Mouse (Mus musculus) forebrain, embryonic 10.5 days (tissue): ENCODE results near the gene Olr1. TPM values are rescaled to one million over a fixed set of nuclear protein-coding genes. Genes with fewer than 3 reads are reported as not detected.

ENCODE experiments used
- DNase-seq: peaks from one replicate; pipeline ENCODE4 v3.0.0-alpha.2; 2017; ENCODE audit warnings: low spot score; ENCODE audit errors: extremely low spot score
- H3K27ac ChIP-seq: fragments of 300-500 bp; sonication (generic); 2 replicates; pipeline ENCODE4 v1.5.1; 2016; ENCODE audit warnings: mild to moderate bottlenecking
- H3K27me3 ChIP-seq: fragments of 300-500 bp; sonication (generic); 2 replicates; pipeline ENCODE4 v1.6.1; 2016; ENCODE audit warnings: mild to moderate bottlenecking; ENCODE audit not compliant: poor library complexity, severe bottlenecking
- H3K36me3 ChIP-seq: fragments of 300-500 bp; sonication (generic); replicated peaks from 2 replicates; pipeline ENCODE4 v1.6.1; 2016; ENCODE audit warnings: mild to moderate bottlenecking, moderate library complexity
- H3K4me1 ChIP-seq: fragments of 300-500 bp; sonication (generic); 2 replicates; pipeline ENCODE4 v1.6.1; 2016
- H3K4me3 ChIP-seq: fragments of 300-500 bp; sonication (generic); 2 replicates; pipeline ENCODE4 v1.5.1; 2016; ENCODE audit warnings: mild to moderate bottlenecking, moderate library complexity
- H3K9me3 ChIP-seq: fragments of 300-500 bp; sonication (generic); 2 replicates; pipeline ENCODE4 v1.6.1; 2016; ENCODE audit warnings: mild to moderate bottlenecking, moderate library complexity
- WGBS: fragments of 180-500 bp; shearing (Covaris S2); methylation state at CpG from one replicate; pipeline ENCODE4 v1.1.7; 2016; 5-methylcytosine and 5-hydroxymethylcytosine counted together
- polyA plus RNA-seq: library from polyadenylated mRNA; unstranded; fragments of >200 nt; fragmentation: Nextera tagmentation; extraction: Ambion mirVana; gene quantifications from 2 replicates; pipeline ENCODE4 v1.2.1, GENCODE M21; 2016

Olr1 gene
- polyA plus RNA-seq, 1 experiment from 2014 or later, result not detected

DNA sequence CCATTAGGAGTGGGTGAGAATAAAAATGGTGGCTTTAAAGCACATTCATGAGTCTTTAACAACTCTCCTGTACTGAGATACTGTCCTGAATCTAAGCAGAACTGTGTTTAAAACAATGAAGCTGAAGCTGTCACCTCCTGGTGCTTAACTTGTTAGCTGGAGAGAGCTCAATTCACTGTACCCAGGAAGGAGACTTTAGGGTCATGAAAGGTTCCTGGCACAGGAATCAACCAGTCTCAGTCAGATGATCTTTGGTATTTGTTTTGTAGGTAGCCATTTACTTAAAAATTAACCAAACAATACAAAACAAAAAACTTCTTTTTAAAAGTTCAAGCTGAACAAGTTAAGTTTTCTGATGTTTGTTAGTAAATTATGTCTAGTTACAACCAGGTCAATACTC is 23.3 kb upstream of the Olr1 start:
- no peak overlapping the region for H3K27ac ChIP-seq
- H3K9me3 ChIP-seq, result no peaks in the 10 kb centered on the region
- no peaks in the 10 kb centered on the region for H3K36me3 ChIP-seq
- H3K4me1 ChIP-seq, result peaks cover 19% of the 10 kb centered on the region
- no peak overlapping the region for H3K4me3 ChIP-seq
- H3K27me3 ChIP-seq, result no peaks in the 10 kb centered on the region
- DNase-seq, result no peak

DNA sequence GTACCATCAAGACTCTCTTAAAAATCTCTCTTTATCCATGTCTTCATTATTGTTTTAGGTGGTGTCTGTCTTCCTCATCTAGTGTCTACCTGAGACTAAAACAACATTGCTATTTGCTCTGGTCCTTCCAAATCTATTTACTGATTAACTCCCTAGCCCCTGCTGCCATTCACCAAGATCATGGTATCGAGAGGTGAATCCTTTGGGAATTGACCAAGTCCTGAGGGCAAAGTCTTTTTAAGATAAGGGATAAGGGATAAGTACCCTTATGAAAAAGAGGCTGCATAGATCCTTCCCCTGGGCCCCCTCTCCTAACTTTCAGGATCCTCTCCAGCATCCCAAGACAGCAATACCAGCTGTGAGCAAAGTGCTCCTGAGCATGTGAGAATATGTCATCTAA is 22.6 kb upstream of the Olr1 start:
- Histone ChIP-seq H3K9me3 (no peaks in the 10 kb centered on the region), H3K4me1 (peaks cover 13% of the 10 kb centered on the region)
- 88% methylated on average over 1 of the region's 1 CpGs for WGBS

GRCm38 (mm10) chr6:129527416-129527815 is 20.5 kb upstream of the Olr1 start:
- no peak for DNase-seq
- WGBS, result 77% methylated on average over 2 of the region's 2 CpGs

More for the DNA sequence above, 22.6 kb upstream of the Olr1 start:
- Histone ChIP-seq H3K4me3 (no peak overlapping the region), H3K27ac (no peak overlapping the region), H3K27me3 (no peaks in the 10 kb centered on the region), H3K36me3 (no peaks in the 10 kb centered on the region)
- no peak for DNase-seq

DNA sequence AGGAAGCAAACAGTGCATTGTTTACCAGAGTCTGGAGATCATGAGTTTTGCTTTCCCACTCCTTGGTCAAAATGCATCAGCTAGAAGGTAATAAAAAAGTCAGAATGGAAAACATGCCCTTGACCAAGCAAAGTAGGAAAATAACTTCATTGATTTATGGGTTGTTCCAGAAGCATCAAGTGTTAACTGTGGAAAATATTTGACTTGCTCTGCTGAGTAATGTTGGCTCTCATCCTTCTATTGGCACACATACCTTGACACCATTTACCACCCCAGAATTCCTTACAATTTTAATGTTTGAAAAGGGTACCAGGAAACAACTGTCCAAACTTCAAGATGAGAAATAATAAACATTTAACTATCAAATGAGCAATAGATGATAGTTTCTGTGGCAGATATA is 19.1 kb upstream of the Olr1 start:
- no peaks in the 10 kb centered on the region for H3K27me3 ChIP-seq
- no peak for DNase-seq
- H3K27ac ChIP-seq, result no peak overlapping the region
- no peak overlapping the region for H3K4me3 ChIP-seq
- H3K4me1 ChIP-seq, result peaks cover 7% of the 10 kb centered on the region
- no peaks in the 10 kb centered on the region for H3K9me3 ChIP-seq
- no peaks in the 10 kb centered on the region for H3K36me3 ChIP-seq

More at GRCm38 (mm10) chr6:129527416-129527815, 20.5 kb upstream of the Olr1 start:
- H3K27me3 ChIP-seq, result no peaks in the 10 kb centered on the region
- H3K9me3 ChIP-seq, result no peaks in the 10 kb centered on the region
- H3K4me3 ChIP-seq, result no peak overlapping the region
- peaks cover 4% of the 10 kb centered on the region for H3K4me1 ChIP-seq
- H3K36me3 ChIP-seq, result no peaks in the 10 kb centered on the region
- no peak overlapping the region for H3K27ac ChIP-seq

GRCm38 (mm10) chr6:129517752-129518408 is 10.9 kb upstream of the Olr1 start:
- Histone ChIP-seq H3K27me3 (no peaks in the 10 kb centered on the region), H3K9me3 (no peaks in the 10 kb centered on the region), H3K4me1 (peaks cover 7% of the 10 kb centered on the region), H3K4me3 (no peak overlapping the region), H3K36me3 (no peaks in the 10 kb centered on the region), H3K27ac (no peak overlapping the region)
- WGBS, result 45% methylated on average over 2 of the region's 2 CpGs
- no peak for DNase-seq

GRCm38 (mm10) chr6:129516388-129516787 is 9.4 kb upstream of the Olr1 start:
- WGBS, result 91% methylated on average over 10 of the region's 10 CpGs

GRCm38 (mm10) chr6:129515068-129515467 is 8.1 kb upstream of the Olr1 start:
- H3K4me3 ChIP-seq, result no peak overlapping the region
- H3K36me3 ChIP-seq, result no peaks in the 10 kb centered on the region
- WGBS, result 94% methylated on average over 3 of the region's 3 CpGs
- no peak overlapping the region for H3K27ac ChIP-seq
- no peaks in the 10 kb centered on the region for H3K9me3 ChIP-seq
- H3K4me1 ChIP-seq, result no peaks in the 10 kb centered on the region
- no peak for DNase-seq
- H3K27me3 ChIP-seq, result no peaks in the 10 kb centered on the region

More at GRCm38 (mm10) chr6:129516388-129516787, 9.4 kb upstream of the Olr1 start:
- H3K27me3 ChIP-seq, result no peaks in the 10 kb centered on the region
- H3K4me3 ChIP-seq, result no peak overlapping the region
- no peaks in the 10 kb centered on the region for H3K4me1 ChIP-seq
- H3K36me3 ChIP-seq, result no peaks in the 10 kb centered on the region
- no peak overlapping the region for H3K27ac ChIP-seq
- H3K9me3 ChIP-seq, result no peaks in the 10 kb centered on the region
- DNase-seq, result no peak

DNA sequence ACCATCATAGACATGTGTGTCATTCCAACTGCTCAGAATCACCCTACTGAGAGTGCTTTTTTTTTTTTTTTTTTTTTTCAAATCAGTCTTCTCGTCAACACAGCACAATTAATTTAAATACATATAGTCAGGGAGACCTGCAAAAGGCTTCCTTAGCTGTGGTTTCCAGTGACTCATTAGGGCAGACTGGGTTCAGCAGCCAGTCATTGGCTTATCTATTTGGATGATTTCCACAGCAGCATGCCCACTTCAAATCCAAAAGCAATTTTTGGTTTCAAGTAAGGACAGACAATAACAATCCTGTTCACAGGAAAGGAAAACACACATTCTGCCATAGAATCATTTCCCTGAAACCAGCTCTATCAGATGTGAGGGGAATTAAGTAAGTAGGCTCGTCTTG is 7.4 kb upstream of the Olr1 start:
- no peaks in the 10 kb centered on the region for H3K9me3 ChIP-seq
- H3K27ac ChIP-seq, result no peak overlapping the region
- no peaks in the 10 kb centered on the region for H3K36me3 ChIP-seq
- H3K27me3 ChIP-seq, result no peaks in the 10 kb centered on the region
- H3K4me3 ChIP-seq, result no peak overlapping the region
- H3K4me1 ChIP-seq, result no peaks in the 10 kb centered on the region
- no peak for DNase-seq
- WGBS, result 85% methylated on average over 2 of the region's 2 CpGs

- Histone ChIP-seq H3K4me1 (no peaks in the 10 kb centered on the region), H3K4me3 (no peak overlapping the region), H3K27ac (no peak overlapping the region), H3K9me3 (no peaks in the 10 kb centered on the region), H3K36me3 (no peaks in the 10 kb centered on the region), H3K27me3 (no peaks in the 10 kb centered on the region)
- no peak for DNase-seq
- WGBS, result 92% methylated on average over 1 of the region's 1 CpGs
These were observed 6.4 kb upstream of the Olr1 start for GRCm38 (mm10) chr6:129513409-129513808.

- no peaks in the 10 kb centered on the region for H3K36me3 ChIP-seq
- H3K4me1 ChIP-seq, result no peaks in the 10 kb centered on the region
- DNase-seq, result no peak
- H3K9me3 ChIP-seq, result no peaks in the 10 kb centered on the region
- H3K27me3 ChIP-seq, result no peaks in the 10 kb centered on the region
- 75% methylated on average over 8 of the region's 8 CpGs for WGBS
- H3K4me3 ChIP-seq, result no peak overlapping the region
- H3K27ac ChIP-seq, result no peak overlapping the region
These were observed 5.9 kb upstream of the Olr1 start for GRCm38 (mm10) chr6:129512868-129513267.

DNA sequence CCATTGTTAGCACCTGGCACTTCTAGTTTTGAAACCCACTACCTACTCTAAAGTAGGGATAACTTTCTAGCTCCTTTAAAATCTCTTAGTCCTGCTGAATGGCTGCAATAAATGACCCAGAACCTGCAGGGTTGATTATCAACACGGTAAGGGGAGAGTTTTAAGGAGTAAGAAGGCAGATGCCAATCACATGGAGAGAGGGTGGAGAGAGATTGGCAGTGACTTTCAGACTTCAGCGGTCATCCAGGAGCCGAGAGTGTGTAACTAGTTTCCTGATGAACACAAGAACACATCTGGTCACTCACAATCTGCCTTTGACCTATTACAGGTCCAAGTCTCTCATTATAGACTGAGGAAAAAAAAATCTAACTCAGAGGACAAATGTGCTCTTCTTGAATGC is 5.4 kb upstream of the Olr1 start, which contains the start of gene Tmem52b:
Gene Tmem52b, plus strand, starts transcription at position 189 of the 400 bp plus-strand sequence.
- Histone ChIP-seq H3K4me3 (no peak within 1 kb of the TSS), H3K27me3 (no peaks in the 10 kb centered on the region), H3K4me1 (no peaks in the 10 kb centered on the region), H3K27ac (no peak within 1 kb of the TSS), H3K36me3 (no peaks in the 10 kb centered on the region), H3K9me3 (no peaks in the 10 kb centered on the region)
- no peak for DNase-seq
- 80% methylated on average over 3 of the region's 3 CpGs for WGBS

DNA sequence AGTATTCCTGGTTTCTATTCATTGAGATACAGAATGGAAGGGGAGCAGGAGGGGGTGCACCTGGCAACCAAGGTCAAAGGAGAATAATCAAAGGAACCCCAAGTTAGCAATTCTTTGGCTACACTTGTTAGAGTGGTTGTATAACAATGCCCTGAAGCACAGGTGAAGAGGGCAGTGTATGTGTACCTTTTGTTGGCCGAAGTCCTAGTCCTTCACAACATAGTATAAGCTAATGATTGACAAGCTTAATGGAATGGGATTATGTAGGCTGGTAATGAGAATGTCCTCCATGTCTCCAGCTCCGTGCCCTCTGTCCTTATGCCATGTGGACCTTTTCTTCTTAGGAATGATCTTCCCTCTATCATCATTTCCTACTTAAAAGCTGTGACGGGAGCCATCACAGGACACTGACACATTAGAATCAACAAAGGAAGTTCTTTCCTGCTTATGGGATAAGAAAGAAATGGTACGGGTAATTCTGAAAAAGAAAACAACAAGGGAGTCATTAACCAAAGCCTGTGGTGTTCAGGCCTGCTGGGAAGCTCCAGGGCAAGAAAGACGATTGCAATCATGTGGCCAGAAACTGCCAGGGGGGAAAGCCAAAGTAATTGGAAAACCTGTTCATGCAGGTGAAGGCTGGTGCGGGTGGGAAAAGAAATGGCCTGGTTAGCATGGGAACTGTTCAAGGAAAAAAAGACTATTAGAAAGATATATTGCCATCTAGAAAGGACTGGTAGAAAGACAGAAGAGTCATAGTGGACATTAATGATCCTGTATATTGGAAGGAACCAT is 3.4 kb upstream of the Olr1 start:
- no peaks in the 10 kb centered on the region for H3K27me3 ChIP-seq
- no peak for DNase-seq
- H3K9me3 ChIP-seq, result no peaks in the 10 kb centered on the region
- H3K27ac ChIP-seq, result no peak overlapping the region
- no peak overlapping the region for H3K4me3 ChIP-seq
- H3K36me3 ChIP-seq, result no peaks in the 10 kb centered on the region
- no peaks in the 10 kb centered on the region for H3K4me1 ChIP-seq
- WGBS, result 74% methylated on average over 6 of the region's 6 CpGs

- H3K36me3 ChIP-seq, result no peaks in the 10 kb centered on the region
- H3K4me1 ChIP-seq, result no peaks in the 10 kb centered on the region
- H3K27me3 ChIP-seq, result no peaks in the 10 kb centered on the region
- DNase-seq, result no peak
- no peak overlapping the region for H3K27ac ChIP-seq
- no peak overlapping the region for H3K4me3 ChIP-seq
- WGBS, result 89% methylated on average over 2 of the region's 2 CpGs
- peaks cover 12% of the 10 kb centered on the region for H3K9me3 ChIP-seq
These were observed 3.5 kb downstream of the Olr1 start for GRCm38 (mm10) chr6:129503471-129503870.
